Mouse (Mus musculus): ENCODE results near the gene Fbp1. TPM values are rescaled to one million over a fixed set of nuclear protein-coding genes. Genes with fewer than 3 reads are reported as not detected.

The Fbp1 gene
- polyA plus RNA-seq, 1 experiment, result 3.4 TPM

GRCm38 (mm10) chr13:62907527-62908162 lies 19.6 kb upstream of the Fbp1 start:
- peak overlapping the region; percentile 12; the same call in 1 of the 2 replicates for H3K4me3 ChIP-seq (ENCODE audit: insufficient read depth, low read depth, low read length)
- peak overlapping the region; percentile 33 for H3K27ac ChIP-seq (replicated peaks; ENCODE audit: low read depth, low read length)
- no peaks in the 10 kb centered on the region for H3K4me1 ChIP-seq (ENCODE audit: control insufficient read depth, insufficient read depth, insufficient read length, low read length)

GRCm38 (mm10) chr13:62901139-62901538 lies 13.1 kb upstream of the Fbp1 start:
- H3K4me1 ChIP-seq (ENCODE audit: control insufficient read depth, insufficient read depth, insufficient read length, low read length), result no peaks in the 10 kb centered on the region
- no peak overlapping the region for H3K27ac ChIP-seq (replicated peaks; ENCODE audit: low read depth, low read length)
- no peak overlapping the region for H3K4me3 ChIP-seq (ENCODE audit: insufficient read depth, low read depth, low read length)

- Histone ChIP-seq H3K4me3 (ENCODE audit: insufficient read depth, low read depth, low read length) (no peak overlapping the region), H3K4me1 (ENCODE audit: control insufficient read depth, insufficient read depth, insufficient read length, low read length) (no peaks in the 10 kb centered on the region), H3K27ac (replicated peaks; ENCODE audit: low read depth, low read length) (no peak overlapping the region)
Measured at GRCm38 (mm10) chr13:62897927-62898646, 10.0 kb upstream of the Fbp1 start.

GRCm38 (mm10) chr13:62893044-62893842 lies 5.2 kb upstream of the Fbp1 start:
- Histone ChIP-seq H3K4me1 (ENCODE audit: control insufficient read depth, insufficient read depth, insufficient read length, low read length) (no peaks in the 10 kb centered on the region), H3K27ac (replicated peaks; ENCODE audit: low read depth, low read length) (no peak overlapping the region), H3K4me3 (ENCODE audit: insufficient read depth, low read depth, low read length) (no peak overlapping the region)

DNA sequence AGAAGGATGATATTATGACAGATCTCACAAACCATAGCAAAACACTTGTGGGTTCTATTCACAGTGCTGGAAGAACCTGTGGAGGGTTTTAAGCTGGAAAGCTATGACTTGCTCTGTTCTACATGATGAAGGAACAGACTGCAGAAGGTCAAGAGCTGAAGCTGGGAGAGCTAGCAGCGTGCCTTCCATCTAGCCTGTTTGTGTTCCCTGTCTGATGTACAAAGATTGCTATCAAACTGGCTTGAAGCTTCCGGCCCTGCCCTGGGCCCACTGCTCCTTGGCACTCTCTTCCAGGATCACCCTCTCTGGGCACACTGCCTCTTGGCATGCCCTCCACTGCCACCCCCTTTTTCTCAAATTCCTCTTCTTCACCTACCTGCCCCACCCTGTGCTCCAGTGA lies 1.2 kb upstream of the Fbp1 start:
- H3K4me1 ChIP-seq (ENCODE audit: control insufficient read depth, insufficient read depth, insufficient read length, low read length), result peaks cover 3% of the 10 kb centered on the region; the same call in 1 of the 2 replicates
- H3K4me3 ChIP-seq (ENCODE audit: insufficient read depth, low read depth, low read length), result no peak overlapping the region
- H3K27ac ChIP-seq (replicated peaks; ENCODE audit: low read depth, low read length), result no peak overlapping the region

DNA sequence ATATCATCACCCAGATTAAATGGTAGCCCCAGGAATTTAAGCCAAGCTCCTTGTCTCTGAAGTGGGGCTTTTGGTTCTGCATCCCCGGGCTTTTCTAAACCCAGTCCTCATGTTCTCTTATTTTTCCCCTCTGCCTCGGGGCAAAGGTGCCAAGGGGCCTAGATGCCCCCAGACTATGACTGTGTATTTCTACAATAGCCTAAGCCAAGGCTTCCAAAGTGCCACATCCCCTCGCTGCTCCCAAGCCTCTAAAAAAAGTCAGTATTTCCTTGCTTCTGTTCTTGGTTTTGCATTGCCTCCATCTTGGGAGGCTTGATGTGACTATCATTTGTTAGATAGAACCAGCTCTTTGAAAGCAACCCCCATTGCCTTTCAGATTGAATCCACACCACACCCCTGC lies 3.5 kb downstream of the Fbp1 start:
- Histone ChIP-seq H3K4me3 (ENCODE audit: insufficient read depth, low read depth, low read length) (no peak overlapping the region), H3K4me1 (ENCODE audit: control insufficient read depth, insufficient read depth, insufficient read length, low read length) (peaks cover 9% of the 10 kb centered on the region), H3K27ac (replicated peaks; ENCODE audit: low read depth, low read length) (no peak overlapping the region)

DNA sequence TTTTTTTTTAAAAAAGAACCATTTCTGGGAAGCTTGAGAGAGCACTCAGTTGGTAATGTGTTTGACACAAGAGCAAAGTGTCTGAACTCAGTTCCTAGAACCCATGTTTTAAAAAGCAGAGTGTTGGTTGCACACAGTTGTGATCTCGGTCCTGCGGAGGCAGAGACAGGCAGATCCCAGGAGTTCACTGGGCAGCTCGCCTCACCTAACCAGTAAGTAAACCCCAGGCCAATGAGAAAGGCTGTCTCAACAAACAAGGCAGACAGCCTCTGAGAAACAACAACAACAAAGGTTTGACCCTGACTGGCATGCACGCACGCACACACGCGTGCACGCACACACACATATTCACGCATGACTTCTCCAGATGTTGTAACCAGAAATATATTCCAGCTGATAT lies 4.2 kb downstream of the Fbp1 start:
- peaks cover 12% of the 10 kb centered on the region for H3K4me1 ChIP-seq (ENCODE audit: control insufficient read depth, insufficient read depth, insufficient read length, low read length)
- no peak overlapping the region for H3K27ac ChIP-seq (replicated peaks; ENCODE audit: low read depth, low read length)
- H3K4me3 ChIP-seq (ENCODE audit: insufficient read depth, low read depth, low read length), result no peak overlapping the region

DNA sequence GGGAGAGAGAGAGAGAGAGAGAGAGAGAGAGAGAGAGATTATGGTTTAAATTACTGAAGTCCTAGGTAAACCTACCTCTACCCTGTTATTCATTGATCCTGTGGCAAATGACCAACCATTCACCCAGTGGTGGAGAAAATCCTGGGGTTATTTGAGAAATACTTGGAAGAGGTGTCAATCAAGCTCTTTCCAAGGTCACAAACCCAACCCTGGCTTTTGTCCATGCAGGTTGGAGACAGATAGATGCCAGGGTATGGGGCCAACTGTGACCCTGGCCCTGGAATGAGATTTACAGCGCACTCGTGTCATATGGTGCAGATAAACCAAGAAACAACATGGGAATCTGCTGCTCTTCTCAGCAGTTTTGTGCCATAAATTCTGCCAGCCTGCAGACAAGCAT lies 4.6 kb downstream of the Fbp1 start:
- H3K4me1 ChIP-seq (ENCODE audit: control insufficient read depth, insufficient read depth, insufficient read length, low read length), result peaks cover 12% of the 10 kb centered on the region
- H3K27ac ChIP-seq (replicated peaks; ENCODE audit: low read depth, low read length), result no peak overlapping the region
- H3K4me3 ChIP-seq (ENCODE audit: insufficient read depth, low read depth, low read length), result no peak overlapping the region

GRCm38 (mm10) chr13:62882856-62883255 lies 5.2 kb downstream of the Fbp1 start:
- Histone ChIP-seq H3K27ac (replicated peaks; ENCODE audit: low read depth, low read length) (no peak overlapping the region), H3K4me1 (ENCODE audit: control insufficient read depth, insufficient read depth, insufficient read length, low read length) (peaks cover 12% of the 10 kb centered on the region), H3K4me3 (ENCODE audit: insufficient read depth, low read depth, low read length) (no peak overlapping the region)

DNA sequence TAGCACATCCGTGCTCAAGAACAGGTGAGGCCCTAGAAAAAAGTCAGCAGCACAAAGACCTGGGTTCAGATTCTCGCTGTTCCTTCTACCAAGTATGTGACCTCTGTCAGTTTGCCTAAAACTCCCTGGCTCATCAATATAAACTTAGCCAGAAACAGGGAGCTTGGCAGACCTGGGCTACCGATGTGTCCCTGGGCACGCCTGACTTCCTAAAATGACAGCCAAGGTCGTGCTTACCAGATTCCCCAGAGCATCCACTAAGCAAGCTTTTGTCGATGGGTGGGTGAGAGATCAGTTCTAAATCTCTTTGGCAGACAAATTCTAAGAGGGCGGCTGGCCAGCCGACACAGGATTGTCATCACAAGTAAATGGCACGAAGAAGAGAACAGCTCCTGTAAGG lies 6.7 kb downstream of the Fbp1 start:
- H3K4me3 ChIP-seq (ENCODE audit: insufficient read depth, low read depth, low read length), result no peak overlapping the region
- no peak overlapping the region for H3K27ac ChIP-seq (replicated peaks; ENCODE audit: low read depth, low read length)
- peaks cover 9% of the 10 kb centered on the region for H3K4me1 ChIP-seq (ENCODE audit: control insufficient read depth, insufficient read depth, insufficient read length, low read length)

DNA sequence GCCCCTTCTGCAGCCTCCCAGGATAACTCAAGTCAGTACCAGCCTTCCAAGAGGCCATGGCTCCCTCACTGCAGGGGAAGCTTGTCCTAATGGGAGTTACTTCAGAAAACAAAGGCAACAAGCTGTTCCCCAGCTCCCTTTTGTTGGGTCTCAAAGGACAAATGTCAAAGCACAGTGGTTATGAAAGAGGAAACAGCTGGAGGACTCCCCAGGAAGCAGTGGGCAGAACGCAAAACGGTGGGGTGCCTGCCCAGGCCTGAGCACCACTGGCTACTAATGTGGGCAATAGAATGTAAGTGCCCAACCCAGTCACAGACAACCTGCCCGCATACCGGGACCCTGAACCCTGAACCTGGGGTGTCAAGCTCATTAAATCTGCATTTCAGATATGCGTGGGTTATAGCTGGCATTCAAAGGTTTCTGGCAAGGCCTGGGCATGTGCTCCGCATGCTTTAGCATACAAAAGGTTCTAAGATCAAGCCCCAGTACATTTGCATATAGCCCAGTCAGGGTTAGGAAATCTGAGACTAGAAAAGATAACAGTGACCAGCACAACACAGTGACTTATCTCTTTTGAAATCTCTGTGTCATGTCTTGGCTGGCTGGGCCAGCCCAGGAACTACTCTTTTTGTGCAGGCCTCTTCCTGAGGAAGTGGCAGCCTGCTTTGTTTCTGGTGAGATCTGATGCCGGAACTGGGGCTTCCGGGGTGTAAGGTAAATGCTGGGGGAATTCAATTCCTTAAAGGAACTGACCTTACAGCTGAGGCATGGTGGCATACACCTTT lies 8.1 kb downstream of the Fbp1 start:
- peak overlapping the region; percentile 42 for H3K27ac ChIP-seq (replicated peaks; ENCODE audit: low read depth, low read length)
- H3K4me3 ChIP-seq (ENCODE audit: insufficient read depth, low read depth, low read length), result no peak overlapping the region
- H3K4me1 ChIP-seq (ENCODE audit: control insufficient read depth, insufficient read depth, insufficient read length, low read length), result peaks cover 9% of the 10 kb centered on the region

GRCm38 (mm10) chr13:62879411-62879810 lies 8.7 kb downstream of the Fbp1 start:
- Histone ChIP-seq H3K4me3 (ENCODE audit: insufficient read depth, low read depth, low read length) (no peak overlapping the region), H3K4me1 (ENCODE audit: control insufficient read depth, insufficient read depth, insufficient read length, low read length) (peaks cover 9% of the 10 kb centered on the region), H3K27ac (replicated peaks; ENCODE audit: low read depth, low read length) (peak overlapping the region; percentile 42; the same call in 1 of the 2 replicates)

GRCm38 (mm10) chr13:62877247-62877646 lies 10.8 kb downstream of the Fbp1 start:
- H3K27ac ChIP-seq (replicated peaks; ENCODE audit: low read depth, low read length), result no peak overlapping the region
- H3K4me3 ChIP-seq (ENCODE audit: insufficient read depth, low read depth, low read length), result no peak overlapping the region

DNA sequence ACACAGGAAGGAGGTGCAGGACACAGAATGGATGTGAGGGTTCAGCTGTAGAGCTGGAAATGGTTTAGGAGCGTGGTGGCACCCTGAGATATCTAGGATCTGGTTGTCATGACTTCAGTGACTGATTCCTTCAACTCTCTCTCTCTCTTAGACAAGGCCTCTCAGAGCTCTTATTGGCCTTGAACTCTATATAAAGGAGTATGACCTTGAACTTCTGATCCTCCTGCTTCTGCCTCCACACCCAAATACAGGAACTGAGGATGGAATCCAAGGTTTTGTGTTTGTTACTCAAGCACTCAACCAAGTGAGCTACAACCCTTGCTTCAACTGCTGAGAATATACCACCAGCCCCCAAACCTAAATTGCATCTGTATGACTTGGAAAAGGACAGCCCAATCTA lies 12.0 kb downstream of the Fbp1 start:
- no peak overlapping the region for H3K27ac ChIP-seq (replicated peaks; ENCODE audit: low read depth, low read length)
- peaks cover 9% of the 10 kb centered on the region for H3K4me1 ChIP-seq (ENCODE audit: control insufficient read depth, insufficient read depth, insufficient read length, low read length)

More at GRCm38 (mm10) chr13:62877247-62877646, 10.8 kb downstream of the Fbp1 start:
- H3K4me1 ChIP-seq (ENCODE audit: control insufficient read depth, insufficient read depth, insufficient read length, low read length), result peaks cover 9% of the 10 kb centered on the region

GRCm38 (mm10) chr13:62872252-62872651 lies 15.8 kb downstream of the Fbp1 start:
- H3K27ac ChIP-seq (replicated peaks; ENCODE audit: low read depth, low read length), result no peak overlapping the region

More for the DNA sequence above, 12.0 kb downstream of the Fbp1 start:
- H3K4me3 ChIP-seq (ENCODE audit: insufficient read depth, low read depth, low read length), result no peak overlapping the region

More at GRCm38 (mm10) chr13:62872252-62872651, 15.8 kb downstream of the Fbp1 start:
- Histone ChIP-seq H3K4me3 (ENCODE audit: insufficient read depth, low read depth, low read length) (no peak overlapping the region), H3K4me1 (ENCODE audit: control insufficient read depth, insufficient read depth, insufficient read length, low read length) (no peaks in the 10 kb centered on the region)

All from brown adipose tissue, adult 24 weeks (tissue).